Mouse (Mus musculus) kidney, embryonic 15.5 days (tissue): ENCODE results near the gene Lhfp. TPM values are rescaled to one million over a fixed set of nuclear protein-coding genes. Genes with fewer than 3 reads are reported as not detected.

ENCODE experiments used
- ATAC-seq: fragments of 200-750 bp; cut with Nextera tagmentation; replicated peaks from 2 replicates; pipeline ENCODE4 v1.8.0; 2017; ENCODE audit warnings: moderate TSS enrichment; ENCODE audit not compliant: low FRiP score
- H3K27ac ChIP-seq: fragments of 300-500 bp; sonication (generic); 2 replicates; pipeline ENCODE4 v1.5.1; 2015; ENCODE audit warnings: mild to moderate bottlenecking, inconsistent platforms
- H3K27me3 ChIP-seq: fragments of 300-500 bp; sonication (generic); 2 replicates; pipeline ENCODE4 v1.6.1; 2015; ENCODE audit warnings: inconsistent platforms
- H3K36me3 ChIP-seq: fragments of 300-500 bp; sonication (generic); 2 replicates; pipeline ENCODE4 v1.6.1; 2015; ENCODE audit warnings: inconsistent platforms
- H3K4me1 ChIP-seq: fragments of 300-500 bp; sonication (generic); 2 replicates; pipeline ENCODE4 v1.6.1; 2015; ENCODE audit warnings: inconsistent platforms
- H3K4me2 ChIP-seq: fragments of 300-500 bp; sonication (generic); 2 replicates; pipeline ENCODE4 v1.6.1; 2015; ENCODE audit warnings: moderate library complexity, mild to moderate bottlenecking, inconsistent platforms
- H3K4me3 ChIP-seq: fragments of 300-500 bp; sonication (generic); replicated peaks from 2 replicates; pipeline ENCODE4 v1.5.1; 2015; ENCODE audit warnings: mild to moderate bottlenecking, inconsistent platforms
- H3K9ac ChIP-seq: fragments of 300-500 bp; sonication (generic); 2 replicates; pipeline ENCODE4 v1.6.1; 2015; ENCODE audit warnings: mild to moderate bottlenecking, inconsistent platforms
- H3K9me3 ChIP-seq: fragments of 300-500 bp; sonication (generic); replicated peaks from 2 replicates; pipeline ENCODE4 v1.6.1; 2016; ENCODE audit warnings: inconsistent platforms
- WGBS: fragments of 180-500 bp; shearing (Covaris S2); methylation state at CpG from one replicate; pipeline ENCODE4 v1.1.7; 2015; ENCODE audit warnings: mixed read lengths; 5-methylcytosine and 5-hydroxymethylcytosine counted together
- polyA plus RNA-seq: library from polyadenylated mRNA; unstranded; fragments of >200 nt; fragmentation: Nextera tagmentation; extraction: Ambion mirVana; gene quantifications from 2 replicates; pipeline ENCODE4 v1.2.1, GENCODE M21; 2015

The Lhfp gene
- polyA plus RNA-seq, 1 experiment from 2014 or later = 113 TPM

DNA sequence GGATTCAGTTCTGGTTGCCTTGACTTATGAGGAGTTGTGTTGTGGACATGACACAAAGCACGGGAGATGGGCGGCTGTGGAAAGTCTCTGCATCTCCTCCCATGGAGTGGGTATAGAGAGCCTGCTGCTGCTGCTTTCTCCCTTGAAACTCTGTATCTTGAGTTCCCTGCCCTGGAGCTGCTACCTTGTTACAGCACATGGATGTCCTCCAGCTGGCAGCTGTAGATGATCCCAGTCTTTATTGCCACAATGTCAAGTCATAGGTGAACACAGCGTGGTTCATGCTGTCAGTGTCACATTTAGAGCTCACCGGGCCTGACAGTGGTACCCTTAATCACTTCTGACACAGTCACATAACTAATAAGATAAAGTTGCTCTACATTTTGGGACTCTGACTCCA is 251.7 kb downstream of the Lhfp start:
- Histone ChIP-seq H3K36me3 (no peaks in the 10 kb centered on the region), H3K4me2 (no peak overlapping the region), H3K27ac (peak overlapping the region; percentile 79), H3K4me3 (no peak overlapping the region), H3K9me3 (no peaks in the 10 kb centered on the region), H3K4me1 (peaks cover 36% of the 10 kb centered on the region), H3K27me3 (no peaks in the 10 kb centered on the region), H3K9ac (no peak overlapping the region)
- WGBS = 36% methylated on average over 4 of the region's 4 CpGs
- no peak for ATAC-seq

DNA sequence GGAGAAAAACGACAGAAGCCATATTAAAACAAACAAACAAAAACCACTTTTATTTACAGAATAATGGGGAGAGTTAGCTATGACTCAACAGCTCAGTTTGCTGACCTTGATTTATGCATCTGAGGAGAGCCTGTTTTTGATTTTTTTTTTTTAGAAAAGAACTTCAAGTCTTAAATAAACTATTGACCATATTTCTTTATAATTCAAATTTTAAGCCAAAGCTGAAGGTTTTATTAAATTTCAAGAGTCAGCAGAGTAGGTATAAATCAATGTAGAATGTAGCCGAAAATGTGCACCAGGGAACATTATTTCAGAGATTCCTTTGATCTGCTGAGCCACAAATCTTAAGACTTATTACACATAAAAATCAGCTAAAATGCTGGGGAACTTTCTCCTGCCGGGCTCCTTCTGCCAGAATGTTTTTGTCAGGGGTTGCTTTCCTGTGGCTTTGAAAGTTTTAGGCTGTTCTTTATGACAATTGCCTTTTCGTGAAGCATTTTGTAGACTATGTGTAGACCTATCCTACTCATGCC is 252.6 kb downstream of the Lhfp start:
- Histone ChIP-seq H3K4me2 (no peak overlapping the region), H3K9me3 (no peaks in the 10 kb centered on the region), H3K36me3 (no peaks in the 10 kb centered on the region), H3K4me3 (no peak overlapping the region), H3K27me3 (no peaks in the 10 kb centered on the region), H3K9ac (no peak overlapping the region), H3K27ac (no peak overlapping the region), H3K4me1 (peaks cover 29% of the 10 kb centered on the region)
- ATAC-seq = 0 out of 2 replicates have a peak, but pooled peaks have one; percentile 14
- WGBS = 38% methylated on average over 4 of the region's 4 CpGs

DNA sequence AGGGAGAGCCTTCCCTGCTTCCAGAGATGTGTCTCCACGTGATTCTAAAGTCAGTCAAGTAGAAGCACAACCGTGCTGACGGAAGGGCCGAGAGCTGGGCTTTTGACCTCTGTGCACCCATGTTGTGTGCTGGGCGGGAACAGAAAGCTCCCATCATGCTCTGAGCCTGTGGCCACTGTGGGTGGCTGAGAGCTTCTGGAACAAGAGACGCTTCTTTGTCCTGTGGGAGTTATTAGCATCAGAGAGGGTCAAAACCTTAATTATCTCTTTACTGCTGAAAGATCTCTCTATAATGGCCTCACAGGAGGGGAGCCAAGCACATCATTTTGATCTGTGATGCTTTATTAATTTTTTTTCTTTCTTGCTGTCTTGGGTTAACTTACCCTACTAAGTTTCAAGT is 253.5 kb downstream of the Lhfp start:
- H3K4me2 ChIP-seq = no peak overlapping the region

DNA sequence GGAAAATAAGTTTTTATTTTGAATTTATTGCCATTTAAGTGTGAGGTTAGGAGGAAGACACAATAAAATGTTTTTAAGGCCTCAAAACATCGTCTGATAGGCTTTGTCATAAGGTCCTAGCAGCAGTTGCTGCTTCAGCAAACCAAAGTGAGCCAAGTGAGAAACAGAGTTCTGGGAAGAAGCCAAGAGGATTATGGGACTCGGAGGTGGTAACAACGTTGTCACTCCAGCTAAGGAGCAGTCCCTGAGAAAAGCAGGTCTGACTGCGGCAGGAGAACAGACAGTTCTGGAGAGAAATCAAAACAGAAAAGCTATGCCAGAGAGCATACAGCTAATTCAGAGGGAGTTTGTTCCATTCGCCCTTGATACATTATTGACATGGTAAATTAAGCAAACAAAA is 260.5 kb downstream of the Lhfp start:
- ATAC-seq = no peak
- no peak overlapping the region for H3K27ac ChIP-seq
- no peaks in the 10 kb centered on the region for H3K9me3 ChIP-seq
- H3K9ac ChIP-seq = no peak overlapping the region
- H3K4me3 ChIP-seq = no peak overlapping the region
- no peaks in the 10 kb centered on the region for H3K27me3 ChIP-seq
- no peaks in the 10 kb centered on the region for H3K36me3 ChIP-seq
- no peaks in the 10 kb centered on the region; the same call in 1 of the 2 replicates for H3K4me1 ChIP-seq
- WGBS = 65% methylated on average over 5 of the region's 5 CpGs
- no peak overlapping the region for H3K4me2 ChIP-seq

More for the DNA sequence above, 253.5 kb downstream of the Lhfp start:
- H3K27ac ChIP-seq = peak overlapping the region; percentile 82
- H3K9ac ChIP-seq = no peak overlapping the region
- H3K4me1 ChIP-seq = peaks cover 21% of the 10 kb centered on the region
- 39% methylated on average over 6 of the region's 6 CpGs for WGBS
- no peaks in the 10 kb centered on the region for H3K27me3 ChIP-seq
- H3K4me3 ChIP-seq = no peak overlapping the region
- H3K9me3 ChIP-seq = no peaks in the 10 kb centered on the region
- no peaks in the 10 kb centered on the region for H3K36me3 ChIP-seq
- ATAC-seq = peak; percentile 63

DNA sequence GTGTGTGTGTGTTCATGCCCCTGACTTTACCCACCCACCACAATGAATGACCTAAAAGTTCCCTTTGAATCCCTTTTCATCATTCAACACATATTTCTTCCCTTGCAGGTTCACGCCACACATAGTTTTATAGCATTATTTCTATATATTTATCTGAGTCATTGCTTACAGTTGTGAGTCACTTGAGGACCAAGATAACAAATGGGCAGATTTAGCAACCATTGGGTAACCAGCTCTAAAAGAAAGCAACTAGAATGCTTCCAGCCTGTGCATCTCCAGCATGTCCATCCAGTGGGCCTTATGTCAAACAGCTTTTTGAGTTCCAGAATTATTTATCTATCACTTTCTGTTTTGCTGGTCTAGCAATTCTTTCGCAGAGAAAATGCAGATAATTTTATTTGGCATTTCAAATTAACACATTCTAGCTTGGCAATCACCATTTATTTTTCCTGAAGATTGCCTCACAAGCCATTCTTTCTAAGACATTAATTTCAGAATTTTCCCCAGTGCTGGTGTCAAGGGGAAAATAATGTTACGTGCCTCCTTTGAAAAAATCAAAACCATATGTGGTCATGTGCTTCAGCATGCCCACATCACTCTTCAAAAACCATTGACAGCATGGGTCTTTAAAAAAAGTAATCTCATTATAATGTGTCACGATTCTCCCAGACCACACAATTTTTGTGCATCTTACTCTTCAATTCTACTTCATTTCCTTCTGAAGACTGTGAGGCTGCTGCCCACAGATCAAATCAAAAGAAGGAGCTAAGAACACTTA is 263.0 kb downstream of the Lhfp start:
- Histone ChIP-seq H3K9ac (no peak overlapping the region), H3K27ac (no peak overlapping the region), H3K4me1 (no peaks in the 10 kb centered on the region; the same call in 1 of the 2 replicates), H3K27me3 (no peaks in the 10 kb centered on the region), H3K4me3 (no peak overlapping the region), H3K9me3 (no peaks in the 10 kb centered on the region), H3K36me3 (no peaks in the 10 kb centered on the region), H3K4me2 (no peak overlapping the region)
- ATAC-seq = no peak
- 79% methylated on average over 4 of the region's 4 CpGs for WGBS

DNA sequence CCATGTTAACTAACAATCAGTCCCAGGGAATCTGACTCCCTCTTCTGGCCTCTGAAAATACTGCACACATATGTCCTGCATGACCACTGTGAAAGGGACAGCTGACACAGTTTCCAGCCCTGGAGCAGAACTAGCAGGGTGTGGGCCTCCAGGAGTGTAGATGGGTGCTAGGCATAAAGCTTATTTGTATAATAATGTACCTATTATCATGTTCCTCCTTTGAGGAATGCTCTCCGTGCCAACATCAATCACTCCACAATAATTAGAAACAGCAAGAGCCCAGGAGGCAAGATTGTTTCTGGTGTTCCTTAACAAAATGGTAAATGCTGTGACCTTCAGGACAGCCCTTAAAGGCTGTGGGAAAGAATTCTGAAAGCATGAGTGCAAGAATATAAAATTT is 264.5 kb downstream of the Lhfp start:
- H3K27me3 ChIP-seq = no peaks in the 10 kb centered on the region

DNA sequence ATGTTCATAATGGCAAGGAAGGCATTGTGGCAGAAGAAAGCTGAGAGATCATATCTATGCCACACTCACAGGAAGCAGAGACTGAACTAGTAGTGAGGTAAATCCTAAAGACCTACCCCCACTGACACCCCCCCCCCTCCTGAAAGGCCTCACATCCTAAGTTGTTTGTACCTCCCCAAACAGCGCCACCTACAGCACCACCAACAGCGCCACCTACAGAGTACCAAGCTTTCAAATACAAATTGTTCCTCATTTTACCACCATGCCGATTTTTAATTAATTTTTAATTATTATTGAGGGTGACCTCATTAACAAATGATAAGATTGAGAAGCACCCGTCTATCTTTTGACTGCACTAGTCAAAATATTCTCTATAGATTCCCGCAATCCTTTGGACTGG is 267.3 kb downstream of the Lhfp start:
- no peak overlapping the region for H3K4me2 ChIP-seq
- WGBS = 57% methylated on average over 5 of the region's 5 CpGs
- H3K27ac ChIP-seq = no peak overlapping the region
- H3K36me3 ChIP-seq = no peaks in the 10 kb centered on the region
- H3K4me1 ChIP-seq = no peaks in the 10 kb centered on the region
- H3K27me3 ChIP-seq = no peaks in the 10 kb centered on the region
- no peak overlapping the region for H3K4me3 ChIP-seq
- ATAC-seq = no peak
- no peaks in the 10 kb centered on the region for H3K9me3 ChIP-seq
- no peak overlapping the region for H3K9ac ChIP-seq

More for the DNA sequence above, 264.5 kb downstream of the Lhfp start:
- H3K4me3 ChIP-seq = no peak overlapping the region
- no peaks in the 10 kb centered on the region; the same call in 1 of the 2 replicates for H3K4me1 ChIP-seq
- 98% methylated on average over 1 of the region's 1 CpGs for WGBS
- H3K27ac ChIP-seq = no peak overlapping the region
- no peak for ATAC-seq
- no peak overlapping the region for H3K9ac ChIP-seq
- H3K4me2 ChIP-seq = no peak overlapping the region
- no peaks in the 10 kb centered on the region for H3K9me3 ChIP-seq
- H3K36me3 ChIP-seq = no peaks in the 10 kb centered on the region

DNA sequence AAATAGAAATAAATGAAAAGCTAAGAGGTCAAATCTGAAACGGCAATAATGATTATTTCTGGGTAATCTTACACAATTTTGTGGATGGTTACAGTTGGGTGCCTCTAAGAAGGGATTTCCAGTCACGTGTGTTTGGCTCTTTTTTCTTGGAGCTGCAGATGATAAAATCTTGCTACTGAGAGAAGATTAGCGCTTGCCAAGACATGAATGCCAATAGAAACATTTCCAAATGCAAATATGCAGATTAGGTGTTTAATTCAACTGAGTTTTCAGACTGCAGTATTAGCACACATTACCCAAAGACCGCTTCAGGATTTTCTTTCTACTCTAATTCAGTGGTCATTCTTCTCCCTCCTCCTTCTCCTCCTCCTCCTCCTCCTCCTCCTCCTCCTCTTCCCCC is 268.8 kb downstream of the Lhfp start:
- no peaks in the 10 kb centered on the region for H3K9me3 ChIP-seq
- H3K27me3 ChIP-seq = no peaks in the 10 kb centered on the region
- H3K9ac ChIP-seq = no peak overlapping the region
- ATAC-seq = no peak
- H3K4me3 ChIP-seq = no peak overlapping the region
- 68% methylated on average over 4 of the region's 4 CpGs for WGBS
- no peak overlapping the region for H3K4me2 ChIP-seq
- H3K4me1 ChIP-seq = 0 out of 2 replicates have a peak, but pooled peaks cover 3% of the 10 kb centered on the region
- H3K36me3 ChIP-seq = no peaks in the 10 kb centered on the region
- H3K27ac ChIP-seq = no peak overlapping the region

DNA sequence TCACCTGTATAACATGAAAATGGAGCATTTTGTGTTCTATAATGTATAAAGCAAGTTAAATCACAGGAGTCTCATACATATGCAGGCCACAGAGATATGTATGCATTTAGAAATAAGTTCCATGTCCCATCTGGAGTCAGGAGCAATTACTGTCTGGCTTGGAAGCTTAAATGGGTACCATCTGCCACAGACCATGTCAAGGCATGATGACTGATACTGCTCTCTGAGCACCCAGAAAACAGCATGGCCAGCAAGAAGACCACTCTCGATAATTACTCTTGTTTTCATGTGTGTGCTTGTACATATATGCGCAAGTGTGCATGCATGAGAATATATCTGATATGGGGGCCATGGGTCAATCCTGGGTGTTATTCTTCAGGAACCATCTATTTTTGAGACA is 269.3 kb downstream of the Lhfp start:
- H3K9ac ChIP-seq = no peak overlapping the region
- WGBS = 93% methylated on average over 2 of the region's 2 CpGs
- ATAC-seq = no peak
- H3K4me3 ChIP-seq = no peak overlapping the region
- no peaks in the 10 kb centered on the region for H3K9me3 ChIP-seq
- H3K4me1 ChIP-seq = 0 out of 2 replicates have a peak, but pooled peaks cover 3% of the 10 kb centered on the region
- no peak overlapping the region for H3K27ac ChIP-seq
- no peaks in the 10 kb centered on the region for H3K27me3 ChIP-seq
- H3K36me3 ChIP-seq = no peaks in the 10 kb centered on the region
- H3K4me2 ChIP-seq = no peak overlapping the region

Other genes with a start within 250 kb of the Lhfp start
- gene Cog6, start 24.3 kb upstream of the Lhfp start, polyA plus RNA-seq = 47.0 and 48.3 TPM in 2 replicates